Mouse (Mus musculus) forebrain, embryonic 15.5 days (tissue): ENCODE results near the gene Cetn4. TPM values are rescaled to one million over a fixed set of nuclear protein-coding genes. Genes with fewer than 3 reads are reported as not detected.

ENCODE experiments used
- ATAC-seq: fragments of 200-750 bp; cut with Nextera tagmentation; replicated peaks from 2 replicates; pipeline ENCODE4 v1.8.0; 2017; ENCODE audit warnings: mild to moderate bottlenecking, moderate TSS enrichment, moderate library complexity
- H3K27ac ChIP-seq: fragments of 300-500 bp; sonication (generic); replicated peaks from 2 replicates; pipeline ENCODE4 v1.5.1; 2015; ENCODE audit warnings: mild to moderate bottlenecking, inconsistent platforms
- H3K27me3 ChIP-seq: fragments of 300-500 bp; sonication (generic); 2 replicates; pipeline ENCODE4 v1.6.1; 2015; ENCODE audit warnings: inconsistent platforms
- H3K36me3 ChIP-seq: fragments of 300-500 bp; sonication (generic); 2 replicates; pipeline ENCODE4 v1.6.1; 2015; ENCODE audit warnings: mild to moderate bottlenecking, inconsistent platforms
- H3K4me1 ChIP-seq: fragments of 300-500 bp; sonication (generic); 2 replicates; pipeline ENCODE4 v1.6.1; 2015; ENCODE audit warnings: inconsistent platforms
- H3K4me2 ChIP-seq: fragments of 300-500 bp; sonication (generic); replicated peaks from 2 replicates; pipeline ENCODE4 v1.6.1; 2015; ENCODE audit warnings: mild to moderate bottlenecking, inconsistent platforms
- H3K4me3 ChIP-seq: fragments of 300-500 bp; sonication (generic); 2 replicates; pipeline ENCODE4 v1.5.1; 2015; ENCODE audit warnings: mild to moderate bottlenecking, inconsistent platforms
- H3K9ac ChIP-seq: fragments of 300-500 bp; sonication (generic); replicated peaks from 2 replicates; pipeline ENCODE4 v1.6.1; 2015; ENCODE audit warnings: mild to moderate bottlenecking, inconsistent platforms
- H3K9me3 ChIP-seq: fragments of 300-500 bp; sonication (generic); 2 replicates; pipeline ENCODE4 v1.6.1; 2016; ENCODE audit warnings: inconsistent platforms
- WGBS: fragments of 180-500 bp; shearing (Covaris S2); methylation state at CpG from one replicate; pipeline ENCODE4 v1.1.7; 2015; ENCODE audit warnings: mixed read lengths; 5-methylcytosine and 5-hydroxymethylcytosine counted together
- polyA plus RNA-seq: library from polyadenylated mRNA; unstranded; fragments of >200 nt; fragmentation: Nextera tagmentation; extraction: Ambion mirVana; gene quantifications from 2 replicates; pipeline ENCODE4 v1.2.1, GENCODE M21; 2015

Cetn4 gene
- polyA plus RNA-seq = 2.0 and 2.1 TPM in 2 replicates

DNA sequence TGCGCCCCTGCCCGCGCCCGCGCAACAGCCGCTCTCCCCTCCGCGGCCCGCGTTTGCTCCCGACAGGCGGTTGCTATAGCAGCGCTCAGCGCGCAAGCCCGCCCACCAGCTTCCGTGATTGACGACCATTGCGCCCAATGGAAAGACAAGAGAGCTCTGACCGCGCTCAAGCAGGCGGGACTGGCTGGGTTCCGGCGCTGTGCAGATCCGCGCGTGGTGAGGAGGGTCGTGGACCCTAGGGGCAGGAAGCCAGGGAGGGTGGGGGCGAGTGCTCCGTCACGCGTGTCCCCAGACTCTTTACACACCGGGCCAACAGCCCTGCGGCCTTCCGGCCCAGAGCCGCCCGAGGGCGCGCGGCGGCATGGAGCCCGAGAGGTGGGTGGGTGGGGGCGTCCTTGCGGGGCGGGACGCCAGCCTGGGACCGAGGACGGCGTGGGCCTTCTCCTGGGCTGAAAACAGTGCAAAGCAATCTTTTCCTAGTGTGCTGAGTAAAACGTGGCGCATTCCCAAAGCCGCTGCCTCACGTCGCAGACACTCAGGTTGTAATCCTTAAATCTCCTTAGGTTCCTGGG is at the start of gene Cetn4, which contains the start of gene Bbs12:
Gene Cetn4 (minus strand): TSS at position 339 of the 572 bp plus-strand sequence.
Gene Bbs12 (plus strand): TSS at position 185 of the 572 bp plus-strand sequence.
- H3K36me3 ChIP-seq = no peaks in the 10 kb centered on the region
- H3K4me3 ChIP-seq = peak within 1 kb of the TSS; percentile 66
- peak within 1 kb of the TSS; percentile 51 for H3K27ac ChIP-seq
- no peaks in the 10 kb centered on the region for H3K27me3 ChIP-seq
- under 1% methylated on average over 54 of the region's 54 CpGs for WGBS
- H3K4me2 ChIP-seq = peak within 1 kb of the TSS; percentile 55
- H3K9ac ChIP-seq = peak within 1 kb of the TSS; percentile 73
- peak; percentile 100 for ATAC-seq
- H3K9me3 ChIP-seq = no peaks in the 10 kb centered on the region
- peaks cover 9% of the 10 kb centered on the region for H3K4me1 ChIP-seq

DNA sequence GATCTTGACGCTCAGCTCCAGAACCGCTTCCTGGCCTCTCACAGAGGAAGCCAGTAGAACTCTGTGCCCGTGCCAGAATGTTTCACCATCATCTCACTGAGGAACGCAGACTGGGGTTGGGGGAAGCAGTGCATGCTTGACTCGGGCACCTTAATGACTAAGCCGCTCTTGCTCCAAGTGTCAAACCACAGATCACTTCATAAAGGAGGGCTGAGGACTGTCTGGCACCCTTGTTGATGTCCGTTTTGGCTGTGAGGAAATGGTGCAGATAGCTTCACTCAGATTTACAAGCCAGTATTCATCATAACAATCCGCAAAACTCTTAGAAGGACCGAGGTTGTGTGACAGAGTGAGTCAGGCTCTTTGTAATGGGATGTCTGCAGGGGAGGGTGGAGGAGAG is 48.2 kb upstream of the Cetn4 start:
- no peak for ATAC-seq
- no peaks in the 10 kb centered on the region for H3K27me3 ChIP-seq
- no peak overlapping the region for H3K27ac ChIP-seq
- H3K4me3 ChIP-seq = no peak overlapping the region
- no peaks in the 10 kb centered on the region for H3K9me3 ChIP-seq
- H3K4me1 ChIP-seq = no peaks in the 10 kb centered on the region
- no peak overlapping the region for H3K4me2 ChIP-seq
- no peak overlapping the region for H3K9ac ChIP-seq
- H3K36me3 ChIP-seq = no peaks in the 10 kb centered on the region
- WGBS = 85% methylated on average over 9 of the region's 9 CpGs

DNA sequence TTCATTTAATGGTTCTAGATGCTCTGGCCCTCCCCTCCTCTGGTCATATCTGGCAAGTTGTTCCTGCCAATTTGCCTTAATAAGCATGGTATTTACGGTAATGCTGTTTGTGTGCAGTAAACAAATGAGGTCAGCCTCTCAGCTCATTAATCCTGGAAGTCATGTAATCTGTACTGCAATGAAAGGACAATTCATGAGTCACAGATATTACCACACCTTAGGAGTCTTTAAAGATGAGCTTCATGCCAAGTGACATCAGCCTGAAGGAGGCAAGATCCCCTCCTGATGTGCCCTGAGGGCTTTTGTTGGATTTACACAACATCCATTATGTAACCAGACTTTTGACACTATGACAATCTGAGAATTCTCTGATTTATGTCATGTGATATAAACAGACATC is 42.2 kb upstream of the Cetn4 start:
- WGBS = 59% methylated on average over 1 of the region's 1 CpGs
- no peaks in the 10 kb centered on the region for H3K36me3 ChIP-seq
- no peak overlapping the region for H3K9ac ChIP-seq
- H3K9me3 ChIP-seq = no peaks in the 10 kb centered on the region
- no peaks in the 10 kb centered on the region for H3K4me1 ChIP-seq
- no peak overlapping the region for H3K4me3 ChIP-seq
- H3K27me3 ChIP-seq = no peaks in the 10 kb centered on the region
- ATAC-seq = no peak
- no peak overlapping the region for H3K27ac ChIP-seq
- H3K4me2 ChIP-seq = no peak overlapping the region

DNA sequence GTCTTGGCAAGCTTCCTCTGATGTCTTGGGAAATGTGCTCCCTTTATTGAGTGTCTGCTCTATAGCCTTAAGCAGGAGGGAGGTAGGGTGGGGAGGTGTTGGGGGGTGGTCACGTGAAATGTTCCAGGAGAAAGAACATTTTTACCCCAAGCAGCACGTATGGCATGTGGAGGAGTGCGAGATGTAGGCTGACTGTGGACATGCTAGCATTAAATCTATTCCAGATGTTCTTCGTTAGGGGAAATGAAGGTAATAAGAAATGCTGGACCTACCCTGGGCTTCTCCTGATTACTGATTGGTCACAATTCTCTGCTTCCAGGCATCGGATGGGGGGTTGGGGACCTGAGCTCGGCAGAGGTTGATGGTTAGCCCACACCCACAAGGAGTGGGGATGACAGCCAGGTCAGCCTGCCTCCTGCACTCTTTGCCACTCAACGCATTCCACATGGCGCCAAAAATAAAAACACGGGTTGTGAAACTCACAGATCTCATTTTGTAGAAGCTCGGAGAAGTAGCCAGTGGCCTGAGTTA is 41.5 kb upstream of the Cetn4 start:
- Histone ChIP-seq H3K36me3 (no peaks in the 10 kb centered on the region), H3K9me3 (no peaks in the 10 kb centered on the region), H3K4me2 (no peak overlapping the region), H3K4me3 (no peak overlapping the region), H3K27ac (no peak overlapping the region), H3K4me1 (peaks cover 1% of the 10 kb centered on the region; the same call in 1 of the 2 replicates), H3K27me3 (peaks cover 6% of the 10 kb centered on the region; the same call in 1 of the 2 replicates), H3K9ac (no peak overlapping the region)
- no peak for ATAC-seq
- WGBS = 84% methylated on average over 10 of the region's 10 CpGs

DNA sequence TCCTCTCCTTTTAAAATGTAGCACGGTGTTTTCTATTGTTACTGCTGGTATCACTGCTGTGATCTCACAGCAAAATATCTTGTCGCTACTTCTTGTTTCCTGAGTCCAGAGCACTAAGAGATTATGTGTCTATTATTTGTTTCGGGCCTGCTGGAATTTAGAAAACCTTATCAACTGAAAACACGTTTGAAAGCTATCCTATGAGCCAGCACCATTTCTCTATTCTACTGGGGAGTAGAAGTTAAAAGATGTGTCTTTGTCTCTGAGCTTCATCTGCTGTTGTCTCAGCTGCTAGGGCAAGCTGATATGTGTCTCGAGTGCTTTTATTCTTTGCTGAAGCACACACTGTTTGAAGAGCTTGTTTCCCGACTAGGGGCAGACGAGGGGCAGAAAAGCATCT is 37.9 kb upstream of the Cetn4 start:
- no peak overlapping the region for H3K4me2 ChIP-seq
- WGBS = 59% methylated on average over 7 of the region's 7 CpGs
- H3K27me3 ChIP-seq = peaks cover 22% of the 10 kb centered on the region
- H3K4me3 ChIP-seq = no peak overlapping the region
- ATAC-seq = no peak
- no peak overlapping the region for H3K9ac ChIP-seq
- H3K27ac ChIP-seq = no peak overlapping the region
- H3K9me3 ChIP-seq = no peaks in the 10 kb centered on the region
- no peaks in the 10 kb centered on the region for H3K36me3 ChIP-seq
- peaks cover 13% of the 10 kb centered on the region for H3K4me1 ChIP-seq

DNA sequence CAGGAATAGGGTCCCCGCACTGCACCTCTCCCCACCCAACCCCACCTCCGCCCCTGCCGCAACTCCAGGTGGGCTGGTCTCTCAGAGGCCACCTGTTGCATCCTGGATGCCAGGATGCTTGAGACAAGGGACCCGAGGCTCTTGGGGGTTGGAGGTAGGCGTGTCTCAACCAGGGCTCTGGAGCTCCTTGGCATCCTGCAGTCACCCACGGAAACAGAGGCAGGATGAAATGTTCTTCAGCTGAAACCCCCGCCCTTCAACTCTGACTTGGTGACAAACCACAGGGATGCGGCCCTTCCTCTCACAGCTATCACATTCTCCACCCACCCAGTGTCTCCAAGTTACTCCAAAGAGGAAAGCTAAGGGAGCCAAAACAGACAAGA is 36.6 kb upstream of the Cetn4 start:
- 8% methylated on average over 8 of the region's 8 CpGs for WGBS
- peaks cover 22% of the 10 kb centered on the region for H3K27me3 ChIP-seq
- no peaks in the 10 kb centered on the region for H3K36me3 ChIP-seq
- no peaks in the 10 kb centered on the region for H3K9me3 ChIP-seq
- H3K27ac ChIP-seq = no peak overlapping the region
- H3K4me1 ChIP-seq = peaks cover 13% of the 10 kb centered on the region
- no peak overlapping the region for H3K9ac ChIP-seq
- no peak for ATAC-seq
- peak overlapping the region; percentile 57 for H3K4me3 ChIP-seq
- H3K4me2 ChIP-seq = peak overlapping the region; percentile 99

DNA sequence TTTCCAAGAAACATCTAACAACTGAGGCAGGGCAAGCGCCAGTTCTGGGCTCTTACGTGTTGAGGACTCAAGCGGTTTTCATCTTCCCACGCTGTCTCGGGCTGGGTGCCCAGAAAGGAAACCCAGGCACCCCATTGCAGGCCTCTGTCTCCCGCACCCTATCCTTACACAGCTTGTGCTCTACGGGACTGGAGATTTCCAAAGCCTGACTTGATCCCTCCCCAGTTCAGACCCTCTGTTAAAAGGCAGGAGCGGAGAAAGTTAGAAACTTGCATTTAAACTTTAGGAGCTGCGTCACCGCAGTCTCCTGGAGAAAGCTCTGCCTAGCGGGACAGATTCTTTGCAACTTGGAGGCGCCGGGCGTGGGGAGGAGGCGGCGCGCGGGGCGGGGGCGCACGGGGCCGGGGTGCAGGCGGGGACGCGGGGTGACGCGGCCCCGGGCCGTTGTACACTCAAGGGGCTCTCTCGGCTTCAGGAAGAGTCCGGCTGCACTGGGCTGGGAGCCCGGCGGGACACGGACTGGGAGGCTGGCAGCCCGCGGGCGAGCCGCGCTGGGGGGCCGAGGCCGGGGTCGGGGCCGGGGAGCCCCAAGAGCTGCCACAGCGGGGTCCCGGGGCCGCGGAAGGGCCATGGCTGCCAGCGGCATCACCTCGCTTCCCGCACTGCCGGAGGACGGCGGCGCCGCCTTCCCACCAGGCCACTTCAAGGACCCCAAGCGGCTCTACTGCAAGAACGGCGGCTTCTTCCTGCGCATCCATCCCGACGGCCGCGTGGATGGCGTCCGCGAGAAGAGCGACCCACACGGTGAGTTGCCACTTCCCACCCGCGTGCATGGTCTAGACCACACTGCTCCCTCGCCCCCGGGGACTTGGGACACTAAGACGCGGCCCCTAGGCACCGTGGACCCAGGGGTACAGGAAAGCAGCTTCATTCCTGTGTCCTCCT is 36.0 kb upstream of the Cetn4 start, which contains the start of gene Fgf2:
Gene Fgf2 (plus strand): TSS at position 126 of the 945 bp plus-strand sequence.
- WGBS = under 1% methylated on average over 64 of the region's 75 CpGs
- H3K9ac ChIP-seq = peak within 1 kb of the TSS; percentile 50

DNA sequence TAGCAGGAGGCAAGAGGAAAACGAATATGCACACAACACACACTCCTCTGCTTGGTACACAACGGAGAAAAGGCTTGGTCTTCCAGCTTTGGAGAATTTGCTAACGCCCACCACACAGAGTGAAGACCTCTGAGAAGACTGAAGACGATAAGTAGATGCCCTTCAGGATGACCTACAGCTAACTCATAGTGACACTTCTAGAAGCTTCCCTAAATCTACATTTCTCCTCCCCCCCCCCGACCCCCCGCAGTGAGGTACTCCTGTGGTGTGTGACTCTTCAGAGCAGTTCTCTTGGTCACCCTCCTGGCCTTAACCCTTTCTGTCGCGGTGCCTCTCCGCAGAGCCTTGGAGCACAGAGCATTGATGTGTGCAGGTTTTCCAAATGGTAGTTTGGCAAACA is 35.2 kb upstream of the Cetn4 start:
- Histone ChIP-seq H3K36me3 (no peaks in the 10 kb centered on the region), H3K4me1 (peaks cover 13% of the 10 kb centered on the region), H3K4me3 (peak overlapping the region; percentile 57; the same call in 1 of the 2 replicates), H3K4me2 (peak overlapping the region; percentile 99), H3K9me3 (no peaks in the 10 kb centered on the region), H3K27ac (no peak overlapping the region), H3K27me3 (peaks cover 22% of the 10 kb centered on the region), H3K9ac (no peak overlapping the region)
- ATAC-seq = 0 out of 2 replicates have a peak, but pooled peaks have one; percentile 40
- 42% methylated on average over 9 of the region's 9 CpGs for WGBS

More for the DNA sequence above, 36.0 kb upstream of the Cetn4 start, which contains the start of gene Fgf2:
- Histone ChIP-seq H3K4me1 (peaks cover 13% of the 10 kb centered on the region), H3K36me3 (no peaks in the 10 kb centered on the region), H3K4me3 (peak within 1 kb of the TSS; percentile 57), H3K9me3 (no peaks in the 10 kb centered on the region), H3K27ac (no peak within 1 kb of the TSS), H3K27me3 (peaks cover 22% of the 10 kb centered on the region), H3K4me2 (peak within 1 kb of the TSS; percentile 99)
- ATAC-seq = peak; percentile 80

DNA sequence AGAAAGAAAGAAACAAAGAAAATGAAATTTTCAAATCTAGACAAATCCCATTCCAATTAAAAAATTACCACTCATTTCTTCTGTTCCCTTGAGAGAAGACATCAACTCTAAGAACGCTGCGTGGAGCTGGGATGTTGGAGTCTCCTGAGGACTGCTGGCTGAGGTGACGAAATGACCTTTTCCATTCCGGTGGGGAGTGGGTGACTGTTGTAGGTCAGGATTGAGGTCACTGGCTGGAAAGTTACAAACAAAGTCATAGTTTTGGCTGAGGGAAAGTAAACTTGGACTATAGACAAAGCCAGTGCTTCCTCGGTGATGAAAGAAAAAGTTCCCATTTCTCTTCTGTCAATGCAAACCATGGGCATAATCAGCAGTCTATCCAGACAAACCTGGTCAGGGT is 30.3 kb upstream of the Cetn4 start:
- H3K27me3 ChIP-seq = peaks cover 8% of the 10 kb centered on the region; the same call in 1 of the 2 replicates
- no peak for ATAC-seq
- no peak overlapping the region for H3K4me3 ChIP-seq
- H3K4me2 ChIP-seq = no peak overlapping the region
- no peak overlapping the region for H3K9ac ChIP-seq
- H3K36me3 ChIP-seq = no peaks in the 10 kb centered on the region
- WGBS = 91% methylated on average over 5 of the region's 5 CpGs
- no peak overlapping the region for H3K27ac ChIP-seq
- peaks cover 1% of the 10 kb centered on the region for H3K4me1 ChIP-seq
- H3K9me3 ChIP-seq = no peaks in the 10 kb centered on the region

DNA sequence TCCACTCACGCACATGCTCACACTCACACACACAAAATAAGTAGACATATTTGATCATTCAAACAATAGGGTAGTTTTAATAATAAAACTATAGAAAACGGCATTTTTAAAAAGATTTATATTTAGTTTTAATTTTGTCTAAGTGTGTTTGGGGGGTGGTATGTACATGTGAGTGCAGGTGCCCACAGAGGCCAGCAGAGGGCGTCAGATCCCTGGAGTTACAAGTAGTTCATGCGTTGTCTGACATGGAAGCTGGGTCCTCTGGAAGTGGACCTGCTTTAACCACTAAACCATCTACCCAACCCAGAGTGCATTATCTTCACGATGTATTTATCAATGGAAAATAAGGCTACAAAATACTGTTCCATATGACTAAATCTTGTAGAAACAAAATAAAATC is 28.6 kb upstream of the Cetn4 start:
- Histone ChIP-seq H3K27me3 (no peaks in the 10 kb centered on the region), H3K9ac (no peak overlapping the region), H3K27ac (no peak overlapping the region), H3K36me3 (no peaks in the 10 kb centered on the region), H3K4me3 (no peak overlapping the region), H3K4me1 (no peaks in the 10 kb centered on the region), H3K9me3 (no peaks in the 10 kb centered on the region), H3K4me2 (no peak overlapping the region)
- WGBS = 65% methylated on average over 5 of the region's 5 CpGs
- no peak for ATAC-seq

DNA sequence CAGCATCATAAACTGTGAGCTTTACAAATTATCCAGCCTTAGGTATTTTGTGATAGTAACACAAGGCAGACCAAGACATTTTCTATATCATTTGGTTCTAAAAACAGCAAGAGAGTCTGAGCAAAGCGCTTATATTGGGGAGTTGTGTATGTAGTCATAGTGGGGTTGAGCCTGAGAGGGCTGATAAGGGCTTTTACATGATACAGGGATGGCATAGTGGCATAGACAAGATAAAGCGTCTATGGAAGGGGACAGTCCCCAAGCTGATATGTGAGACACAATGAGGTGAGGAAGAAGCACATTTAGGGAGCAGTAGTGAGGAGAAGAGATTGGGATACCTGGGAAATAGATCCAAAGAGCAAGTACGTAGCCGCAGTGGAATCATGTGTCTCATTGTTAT is 21.5 kb upstream of the Cetn4 start:
- no peak for ATAC-seq
- Histone ChIP-seq H3K27me3 (no peaks in the 10 kb centered on the region), H3K27ac (no peak overlapping the region), H3K4me3 (no peak overlapping the region), H3K4me2 (no peak overlapping the region), H3K36me3 (no peaks in the 10 kb centered on the region), H3K9me3 (no peaks in the 10 kb centered on the region), H3K9ac (no peak overlapping the region), H3K4me1 (no peaks in the 10 kb centered on the region)
- 93% methylated on average over 4 of the region's 4 CpGs for WGBS

DNA sequence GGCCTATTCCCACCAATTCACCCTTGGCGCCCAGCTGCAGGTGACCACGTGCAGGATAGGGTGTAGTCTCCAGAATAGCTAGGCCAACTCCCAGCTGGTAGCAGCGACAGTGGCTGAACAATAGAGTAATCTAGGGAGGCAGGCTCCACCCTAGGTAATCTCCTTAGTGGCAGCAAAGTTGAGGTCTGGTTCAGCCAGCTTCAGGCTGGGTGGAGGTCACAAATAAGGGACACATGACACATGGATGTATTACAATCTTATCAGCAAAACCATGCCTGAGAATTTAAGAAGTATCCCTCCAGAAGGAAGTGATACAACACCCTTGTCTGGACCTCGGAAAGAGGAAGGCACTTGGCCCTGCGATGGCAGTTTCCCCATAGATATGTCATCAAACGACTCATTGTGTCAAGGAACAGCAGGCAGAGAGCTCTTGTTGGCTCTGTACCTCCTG is 19.5 kb upstream of the Cetn4 start:
- Histone ChIP-seq H3K27me3 (no peaks in the 10 kb centered on the region), H3K4me1 (no peaks in the 10 kb centered on the region)

More for the DNA sequence above, 19.5 kb upstream of the Cetn4 start:
- Histone ChIP-seq H3K9me3 (no peaks in the 10 kb centered on the region), H3K27ac (no peak overlapping the region), H3K4me2 (no peak overlapping the region), H3K9ac (no peak overlapping the region), H3K4me3 (no peak overlapping the region), H3K36me3 (no peaks in the 10 kb centered on the region)
- WGBS = 74% methylated on average over 6 of the region's 6 CpGs
- no peak for ATAC-seq
